Mouse (Mus musculus) cerebellum, adult 18-20 months (tissue): ENCODE results near the gene 1700018F24Rik.

Experiments
- DNase-seq, 2 experiments: peaks; one replicate each; pipeline ENCODE4 v3.0.0; 2021

The 1700018F24Rik gene

DNA sequence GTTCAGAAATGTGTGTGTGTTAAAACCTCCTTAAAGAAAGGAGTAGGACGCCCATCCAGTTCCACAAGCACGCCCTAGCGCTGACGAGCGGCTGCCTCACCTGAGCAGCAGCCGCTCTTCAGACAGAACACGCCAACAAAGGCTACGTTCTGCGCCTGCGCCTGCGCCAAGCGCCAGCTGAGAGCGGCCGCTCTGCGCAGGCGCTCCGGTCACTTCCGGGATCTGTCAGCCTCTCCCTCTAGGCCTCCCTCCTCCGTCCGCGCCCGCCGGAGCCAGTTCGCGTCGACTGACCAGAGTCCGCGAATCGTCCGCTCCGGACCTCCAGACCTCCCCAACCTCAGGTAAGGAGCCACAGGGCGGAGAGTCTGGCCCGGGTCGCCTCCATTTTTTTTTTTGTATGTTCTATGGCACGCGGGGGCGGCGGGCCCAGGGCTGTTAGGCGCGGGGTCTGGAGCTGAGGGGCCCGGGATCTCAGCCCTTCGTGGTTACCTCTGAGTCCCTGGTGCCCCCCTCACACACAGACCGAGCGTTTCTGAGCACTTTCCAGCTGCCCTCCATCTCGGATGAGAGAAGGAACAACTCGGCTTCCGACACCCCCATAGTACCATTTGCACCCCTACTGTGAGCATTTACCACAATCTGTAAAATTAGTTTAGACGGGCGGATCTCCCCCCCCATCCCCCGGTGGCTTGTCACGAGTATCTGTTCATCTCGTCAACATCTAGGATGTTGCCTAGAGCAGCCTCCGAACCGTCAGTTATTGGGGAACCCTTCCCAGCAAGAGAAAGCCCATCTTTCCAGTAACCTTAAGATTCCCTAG is 41.1 kb downstream of the 1700018F24Rik start, which contains the start of the genes Arpc1a and Kpna7:
Arpc1a (plus strand) TSS at position 199 of the 820 bp plus-strand sequence.
Kpna7 (minus strand) TSS at position 399 of the 820 bp plus-strand sequence.
- peak; percentile 93 to 95 for DNase-seq

DNA sequence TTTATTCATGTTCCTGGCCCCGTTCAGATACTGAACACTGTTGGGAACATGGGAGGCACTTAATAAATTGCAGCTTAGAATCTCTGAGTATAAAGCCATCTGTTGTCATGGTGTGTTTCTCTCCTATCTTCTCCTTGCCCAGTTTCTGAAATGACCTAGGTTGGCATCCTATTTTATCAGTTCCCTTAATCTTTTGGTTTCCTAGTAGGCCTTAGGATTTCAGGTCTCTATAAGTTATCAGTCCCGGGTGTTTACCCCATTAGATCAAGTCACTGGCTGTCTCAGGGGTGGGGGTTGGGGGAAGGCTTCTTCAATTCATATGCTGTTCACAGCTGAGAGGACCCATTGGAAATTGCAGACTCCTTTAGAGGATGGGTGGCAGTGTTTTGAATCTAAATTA is 42.0 kb downstream of the 1700018F24Rik start:
- no peak for DNase-seq

- no peak for DNase-seq
Observed at GRCm38 (mm10) chr5:145088186-145088585, 45.4 kb downstream of the 1700018F24Rik start.

- DNase-seq: no peak
Observed at GRCm38 (mm10) chr5:145089878-145090277, 47.1 kb downstream of the 1700018F24Rik start.
